Mouse (Mus musculus) adrenal gland, postnatal 14 days (tissue): ENCODE measurements around the gene Top2b. TPM values are rescaled to one million over a fixed set of nuclear protein-coding genes. Genes with fewer than 3 reads are reported as not detected.

Experiments used
- DNase-seq: peaks from one replicate; pipeline ENCODE4 v3.0.0; 2021; ENCODE audit warnings: mixed read lengths
- total RNA-seq: library from RNA; stranded (reverse); gene quantifications from 2 replicates; pipeline ENCODE4 v1.2.3, GENCODE M21; 2021

The Top2b gene
- total RNA-seq, 1 experiment from 2014 or later = 74.9 TPM

- DNase-seq = no peak
Observed at GRCm38 (mm10) chr14:16414163-16414562, 49.2 kb downstream of the Top2b start.

GRCm38 (mm10) chr14:16427569-16427968 is 62.6 kb downstream of the Top2b start:
- DNase-seq = no peak

GRCm38 (mm10) chr14:16431941-16432499 is 67.0 kb downstream of the Top2b start:
- DNase-seq = no peak

GRCm38 (mm10) chr14:16432550-16432949 is 67.6 kb downstream of the Top2b start:
- DNase-seq = peak; percentile 4

GRCm38 (mm10) chr14:16433206-16433605 is 68.2 kb downstream of the Top2b start:
- no peak for DNase-seq

- DNase-seq = peak; percentile 74
Observed at GRCm38 (mm10) chr14:16434396-16435171, 69.6 kb downstream of the Top2b start.

GRCm38 (mm10) chr14:16437386-16437785 is 72.4 kb downstream of the Top2b start:
- DNase-seq = no peak

GRCm38 (mm10) chr14:16439385-16440126 is 74.6 kb downstream of the Top2b start:
- DNase-seq = no peak

- DNase-seq = no peak
Observed at GRCm38 (mm10) chr14:16444859-16445258, 79.9 kb downstream of the Top2b start.

- DNase-seq = peak; percentile 21
Observed at GRCm38 (mm10) chr14:16447587-16447986, 82.6 kb downstream of the Top2b start.

- DNase-seq = no peak
Observed at GRCm38 (mm10) chr14:16448269-16448987, 83.4 kb downstream of the Top2b start.

GRCm38 (mm10) chr14:16478606-16479323 is 113.8 kb downstream of the Top2b start:
- DNase-seq = no peak

- no peak for DNase-seq
Observed at GRCm38 (mm10) chr14:16479521-16479920, 114.5 kb downstream of the Top2b start.

- DNase-seq = no peak
Observed at GRCm38 (mm10) chr14:16480621-16481020, 115.6 kb downstream of the Top2b start.

GRCm38 (mm10) chr14:16483656-16484380 is 118.8 kb downstream of the Top2b start:
- peak; percentile 63 for DNase-seq

Other genes with a start within 250 kb of the Top2b start
- 54.6 and 56.0 TPM in 2 replicates for gene Ngly1, start 115.9 kb upstream of the Top2b start, total RNA-seq
- gene Oxsm, start 115.4 kb upstream of the Top2b start, total RNA-seq = 19.2 and 20.9 TPM in 2 replicates